Mouse (Mus musculus) bone marrow, adult 2 months (tissue): ENCODE measurements around the gene Kalrn.
A peak's percentile ranks its signal among the peaks of the same experiment; 100 is the strongest.

Experiments
- CTCF ChIP-seq: fragments of 200-500 bp; IDR thresholded peaks from 2 replicates; pipeline ENCODE4 v1.5.1; 2011; ENCODE audit warnings: low read length, control low read depth; ENCODE audit not compliant: control insufficient read depth, insufficient read depth
- POLR2A ChIP-seq: fragments of 200-500 bp; IDR thresholded peaks from 2 replicates; pipeline ENCODE4 v1.6.1; 2011; ENCODE audit warnings: low read depth, mild to moderate bottlenecking, control low read depth, low read length, borderline replicate concordance; ENCODE audit not compliant: control insufficient read depth

GRCm38 (mm10) chr16:34125595-34125994 is 447.7 kb downstream of the Kalrn start:
- peak; percentile 71 for TF ChIP-seq CTCF
- TF ChIP-seq POLR2A = no peak
